Mouse (Mus musculus): Measurements from ENCODE around the gene Mgst2. TPM values are rescaled to one million over a fixed set of nuclear protein-coding genes. Genes with fewer than 3 reads are reported as not detected.

Gene Mgst2
- polyA plus RNA-seq, 1 experiment from 2014 or later = 4.1 TPM

GRCm38 (mm10) chr3:51661376-51661775, 1.2 kb downstream of the Mgst2 start:
- no peak for DNase-seq (ENCODE audit: low spot score)
- Histone ChIP-seq H3K27me3 (ENCODE audit: insufficient read depth, poor library complexity, severe bottlenecking) (no peaks in the 10 kb centered on the region), H3K4me1 (peaks cover 38% of the 10 kb centered on the region), H3K27ac (peak overlapping the region; percentile 37; the same call in 1 of the 2 replicates), H3K9me3 (no peaks in the 10 kb centered on the region), H3K36me3 (no peaks in the 10 kb centered on the region), H3K4me3 (no peak overlapping the region)
- WGBS = 51% methylated on average over 5 of the region's 5 CpGs

GRCm38 (mm10) chr3:51661880-51662550, 1.9 kb downstream of the Mgst2 start:
- 69% methylated on average over 11 of the region's 11 CpGs for WGBS
- Histone ChIP-seq H3K27me3 (ENCODE audit: insufficient read depth, poor library complexity, severe bottlenecking) (no peaks in the 10 kb centered on the region), H3K27ac (peak overlapping the region; percentile 70)

GRCm38 (mm10) chr3:51662557-51662956, 2.4 kb downstream of the Mgst2 start:
- no peaks in the 10 kb centered on the region for H3K36me3 ChIP-seq
- peak overlapping the region; percentile 70 for H3K27ac ChIP-seq
- no peaks in the 10 kb centered on the region for H3K9me3 ChIP-seq
- peak overlapping the region; percentile 16; the same call in 1 of the 2 replicates for H3K4me3 ChIP-seq
- 36% methylated on average over 6 of the region's 6 CpGs for WGBS
- no peaks in the 10 kb centered on the region for H3K27me3 ChIP-seq (ENCODE audit: insufficient read depth, poor library complexity, severe bottlenecking)
- H3K4me1 ChIP-seq = peaks cover 38% of the 10 kb centered on the region
- DNase-seq (ENCODE audit: low spot score) = no peak

More at GRCm38 (mm10) chr3:51661880-51662550, 1.9 kb downstream of the Mgst2 start:
- Histone ChIP-seq H3K36me3 (no peaks in the 10 kb centered on the region), H3K4me1 (peaks cover 38% of the 10 kb centered on the region), H3K4me3 (no peak overlapping the region), H3K9me3 (no peaks in the 10 kb centered on the region)
- no peak for DNase-seq (ENCODE audit: low spot score)

GRCm38 (mm10) chr3:51668607-51669006, 8.4 kb downstream of the Mgst2 start:
- no peaks in the 10 kb centered on the region for H3K27me3 ChIP-seq (ENCODE audit: insufficient read depth, poor library complexity, severe bottlenecking)
- peaks cover 34% of the 10 kb centered on the region for H3K4me1 ChIP-seq
- H3K4me3 ChIP-seq = no peak overlapping the region
- 23% methylated on average over 2 of the region's 2 CpGs for WGBS
- no peaks in the 10 kb centered on the region for H3K36me3 ChIP-seq
- H3K27ac ChIP-seq = no peak overlapping the region
- no peaks in the 10 kb centered on the region for H3K9me3 ChIP-seq
- DNase-seq (ENCODE audit: low spot score) = no peak

- no peaks in the 10 kb centered on the region for H3K27me3 ChIP-seq (ENCODE audit: insufficient read depth, poor library complexity, severe bottlenecking)
- H3K36me3 ChIP-seq = no peaks in the 10 kb centered on the region
- WGBS = 65% methylated on average over 5 of the region's 5 CpGs
- H3K9me3 ChIP-seq = no peaks in the 10 kb centered on the region
- peak; percentile 81 for DNase-seq (ENCODE audit: low spot score)
- peaks cover 31% of the 10 kb centered on the region for H3K4me1 ChIP-seq
- H3K4me3 ChIP-seq = no peak overlapping the region
- peak overlapping the region; percentile 53 for H3K27ac ChIP-seq
Measured at GRCm38 (mm10) chr3:51670414-51671070, 10.4 kb downstream of the Mgst2 start.

- H3K4me3 ChIP-seq = no peak overlapping the region
- no peaks in the 10 kb centered on the region for H3K27me3 ChIP-seq (ENCODE audit: insufficient read depth, poor library complexity, severe bottlenecking)
- peak overlapping the region; percentile 53 for H3K27ac ChIP-seq
- no peaks in the 10 kb centered on the region for H3K36me3 ChIP-seq
- WGBS = 93% methylated on average over 1 of the region's 1 CpGs
- H3K9me3 ChIP-seq = no peaks in the 10 kb centered on the region
- DNase-seq (ENCODE audit: low spot score) = no peak
- H3K4me1 ChIP-seq = peaks cover 26% of the 10 kb centered on the region
Measured at GRCm38 (mm10) chr3:51671071-51671469, 10.9 kb downstream of the Mgst2 start.

GRCm38 (mm10) chr3:51672631-51673030, 12.5 kb downstream of the Mgst2 start:
- no peak overlapping the region for H3K4me3 ChIP-seq
- H3K27ac ChIP-seq = 0 out of 2 replicates have a peak overlapping the region, but pooled peaks have one; percentile 72
- no peaks in the 10 kb centered on the region for H3K9me3 ChIP-seq
- 18% methylated on average over 4 of the region's 4 CpGs for WGBS
- no peaks in the 10 kb centered on the region for H3K36me3 ChIP-seq
- peaks cover 22% of the 10 kb centered on the region for H3K4me1 ChIP-seq
- no peaks in the 10 kb centered on the region; the same call in 1 of the 2 replicates for H3K27me3 ChIP-seq (ENCODE audit: insufficient read depth, poor library complexity, severe bottlenecking)
- DNase-seq (ENCODE audit: low spot score) = no peak

- H3K27ac ChIP-seq = peak overlapping the region; percentile 72
Measured at GRCm38 (mm10) chr3:51673408-51674086, 13.4 kb downstream of the Mgst2 start.

GRCm38 (mm10) chr3:51674963-51675362, 14.8 kb downstream of the Mgst2 start:
- WGBS = 65% methylated on average over 3 of the region's 3 CpGs
- H3K9me3 ChIP-seq = no peaks in the 10 kb centered on the region
- no peaks in the 10 kb centered on the region for H3K36me3 ChIP-seq
- H3K27ac ChIP-seq = no peak overlapping the region
- H3K4me1 ChIP-seq = peaks cover 15% of the 10 kb centered on the region
- no peaks in the 10 kb centered on the region; the same call in 1 of the 2 replicates for H3K27me3 ChIP-seq (ENCODE audit: insufficient read depth, poor library complexity, severe bottlenecking)
- DNase-seq (ENCODE audit: low spot score) = no peak
- H3K4me3 ChIP-seq = no peak overlapping the region

More at GRCm38 (mm10) chr3:51673408-51674086, 13.4 kb downstream of the Mgst2 start:
- Histone ChIP-seq H3K27me3 (ENCODE audit: insufficient read depth, poor library complexity, severe bottlenecking) (no peaks in the 10 kb centered on the region; the same call in 1 of the 2 replicates), H3K9me3 (no peaks in the 10 kb centered on the region), H3K4me3 (no peak overlapping the region), H3K36me3 (no peaks in the 10 kb centered on the region), H3K4me1 (peaks cover 18% of the 10 kb centered on the region)
- 65% methylated on average over 21 of the region's 21 CpGs for WGBS
- DNase-seq (ENCODE audit: low spot score) = peak; percentile 85

- WGBS = 93% methylated on average over 6 of the region's 6 CpGs
- Histone ChIP-seq H3K4me1 (no peaks in the 10 kb centered on the region), H3K36me3 (peaks cover 13% of the 10 kb centered on the region), H3K4me3 (no peak overlapping the region), H3K9me3 (no peaks in the 10 kb centered on the region), H3K27me3 (ENCODE audit: insufficient read depth, poor library complexity, severe bottlenecking) (no peaks in the 10 kb centered on the region), H3K27ac (no peak overlapping the region)
- DNase-seq (ENCODE audit: low spot score) = no peak
Measured at GRCm38 (mm10) chr3:51685539-51685938, 25.4 kb downstream of the Mgst2 start.

- Histone ChIP-seq H3K9me3 (no peaks in the 10 kb centered on the region), H3K4me1 (no peaks in the 10 kb centered on the region), H3K27me3 (ENCODE audit: insufficient read depth, poor library complexity, severe bottlenecking) (no peaks in the 10 kb centered on the region), H3K36me3 (peaks cover 14% of the 10 kb centered on the region), H3K4me3 (no peak overlapping the region), H3K27ac (no peak overlapping the region)
- 88% methylated on average over 6 of the region's 6 CpGs for WGBS
- no peak for DNase-seq (ENCODE audit: low spot score)
Measured at GRCm38 (mm10) chr3:51686316-51686715, 26.2 kb downstream of the Mgst2 start.

- H3K4me1 ChIP-seq = no peaks in the 10 kb centered on the region
- WGBS = 87% methylated on average over 6 of the region's 6 CpGs
- no peak overlapping the region for H3K27ac ChIP-seq
- H3K9me3 ChIP-seq = no peaks in the 10 kb centered on the region
- no peaks in the 10 kb centered on the region for H3K27me3 ChIP-seq (ENCODE audit: insufficient read depth, poor library complexity, severe bottlenecking)
- H3K4me3 ChIP-seq = no peak overlapping the region
- peaks cover 18% of the 10 kb centered on the region for H3K36me3 ChIP-seq
- DNase-seq (ENCODE audit: low spot score) = no peak
Measured at GRCm38 (mm10) chr3:51686791-51687190, 26.6 kb downstream of the Mgst2 start.

GRCm38 (mm10) chr3:51688725-51689124, 28.6 kb downstream of the Mgst2 start:
- no peaks in the 10 kb centered on the region for H3K9me3 ChIP-seq
- 60% methylated on average over 8 of the region's 8 CpGs for WGBS
- no peaks in the 10 kb centered on the region for H3K27me3 ChIP-seq (ENCODE audit: insufficient read depth, poor library complexity, severe bottlenecking)
- H3K4me1 ChIP-seq = no peaks in the 10 kb centered on the region
- H3K36me3 ChIP-seq = peaks cover 21% of the 10 kb centered on the region
- DNase-seq (ENCODE audit: low spot score) = no peak
- H3K27ac ChIP-seq = no peak overlapping the region
- no peak overlapping the region for H3K4me3 ChIP-seq

Measured in heart, embryonic 10.5 days (tissue).